Mouse (Mus musculus): Measurements from ENCODE around the gene Cxcl17.
"Not testable (repeated sequence)": the region's sequence is repeated elsewhere in the genome, so short reads cannot be mapped to it uniquely, and the experiment has no call there.

Gene Cxcl17

GRCm38 (mm10) chr7:25424429-25424828, 11.7 kb upstream of the Cxcl17 start:
- peak; percentile 69 for DNase-seq

- no peak for DNase-seq
Measured at GRCm38 (mm10) chr7:25422286-25422841, 9.7 kb upstream of the Cxcl17 start.

GRCm38 (mm10) chr7:25419943-25420342, 7.3 kb upstream of the Cxcl17 start:
- DNase-seq: no peak

- no peak for DNase-seq
Measured at GRCm38 (mm10) chr7:25419536-25419935, 6.8 kb upstream of the Cxcl17 start.

GRCm38 (mm10) chr7:25417597-25417996, 4.9 kb upstream of the Cxcl17 start:
- no peak for DNase-seq

- no peak for DNase-seq
Measured at GRCm38 (mm10) chr7:25411861-25412260, 825 bp downstream of the Cxcl17 start.

- no peak for DNase-seq
Measured at GRCm38 (mm10) chr7:25410969-25411615, 1.6 kb downstream of the Cxcl17 start.

GRCm38 (mm10) chr7:25409114-25409760, 3.4 kb downstream of the Cxcl17 start:
- no peak for DNase-seq

GRCm38 (mm10) chr7:25406468-25406867, 6.2 kb downstream of the Cxcl17 start:
- no peak for DNase-seq

- no peak for DNase-seq
Measured at GRCm38 (mm10) chr7:25402671-25403101, 10.0 kb downstream of the Cxcl17 start.

- no peak for DNase-seq
Measured at GRCm38 (mm10) chr7:25401986-25402385, 10.7 kb downstream of the Cxcl17 start.

GRCm38 (mm10) chr7:25401551-25401950, 11.1 kb downstream of the Cxcl17 start:
- DNase-seq: no peak

- not testable (repeated sequence) for DNase-seq
Measured at GRCm38 (mm10) chr7:25399028-25399427, 13.7 kb downstream of the Cxcl17 start.

- DNase-seq: no peak
Measured at GRCm38 (mm10) chr7:25398610-25399009, 14.1 kb downstream of the Cxcl17 start, which contains the start of gene Lipe. TSS of gene Lipe (minus strand) at chr7:25398710.

- DNase-seq: no peak
Measured at GRCm38 (mm10) chr7:25396621-25397020, 16.1 kb downstream of the Cxcl17 start.

- peak; percentile 97 for DNase-seq
Measured at GRCm38 (mm10) chr7:25395558-25396521, 16.8 kb downstream of the Cxcl17 start.

GRCm38 (mm10) chr7:25395186-25395557, 17.5 kb downstream of the Cxcl17 start:
- no peak for DNase-seq

- no peak for DNase-seq
Measured at GRCm38 (mm10) chr7:25394754-25395153, 17.9 kb downstream of the Cxcl17 start.

- no peak for DNase-seq
Measured at GRCm38 (mm10) chr7:25393451-25394210, 19.1 kb downstream of the Cxcl17 start.

- no peak for DNase-seq
Measured at GRCm38 (mm10) chr7:25392851-25393250, 19.8 kb downstream of the Cxcl17 start.

GRCm38 (mm10) chr7:25391856-25392453, 20.7 kb downstream of the Cxcl17 start:
- no peak for DNase-seq

GRCm38 (mm10) chr7:25390986-25391385, 21.7 kb downstream of the Cxcl17 start:
- no peak for DNase-seq
